Mouse (Mus musculus): ENCODE measurements at regions not wholly inside any gene's neighbourhood (a gene's known extent, or its start where the extent isn't known, plus 50 kb on each side); places are given as distances from the start of the nearest gene placed in this dataset.

DNA sequence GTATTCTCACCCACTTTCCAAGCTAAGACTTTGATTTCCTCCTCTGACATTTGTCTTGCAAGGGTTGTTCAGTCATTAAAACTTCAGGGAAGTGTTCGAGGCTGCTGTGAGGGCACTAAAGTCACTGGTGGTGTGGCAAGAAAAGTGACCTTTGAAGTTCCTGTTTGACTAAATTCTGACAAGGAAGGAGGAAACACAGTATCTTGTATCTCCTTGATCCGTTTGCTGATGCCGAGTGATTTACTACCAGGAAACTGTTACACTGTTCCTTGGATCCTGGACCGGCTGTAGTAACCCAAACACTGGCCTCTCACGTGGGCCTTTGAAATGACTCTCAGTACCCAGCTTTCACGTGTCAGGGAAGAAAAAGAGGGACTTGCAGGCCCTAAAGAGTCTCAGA lies 53.5 kb upstream of the Ralgapa2 start:
- Histone ChIP-seq H3K27ac (replicated peaks; ENCODE audit: insufficient read depth, low read depth, low read length) (no peak overlapping the region), H3K27me3 (ENCODE audit: control insufficient read depth, insufficient read depth, low read length) (no peaks in the 10 kb centered on the region), H3K36me3 (ENCODE audit: control insufficient read depth, insufficient read depth, low read length) (no peaks in the 10 kb centered on the region), H3K9ac (ENCODE audit: low read depth, low read length) (no peak overlapping the region), H3K4me1 (ENCODE audit: control insufficient read depth, insufficient read depth, low read length) (peaks cover 1% of the 10 kb centered on the region; the same call in 1 of the 2 replicates), H3K4me3 (ENCODE audit: insufficient read depth, low read depth, low read length) (no peak overlapping the region), H3K79me2 (ENCODE audit: control insufficient read depth, insufficient read depth, low read length) (no peaks in the 10 kb centered on the region)
- WGBS: 75% methylated on average over 6 of the region's 6 CpGs
- TF ChIP-seq CTCF (IDR thresholded peaks at IDR 0.05; ENCODE audit: low read depth, low read length): no peak
- no peak for TF ChIP-seq POLR2A (IDR thresholded peaks at IDR 0.05; ENCODE audit: extremely low read depth, insufficient read depth, low read length)
- no peak for DNase-seq (ENCODE audit: extremely low read depth, low read depth, low spot score)

DNA sequence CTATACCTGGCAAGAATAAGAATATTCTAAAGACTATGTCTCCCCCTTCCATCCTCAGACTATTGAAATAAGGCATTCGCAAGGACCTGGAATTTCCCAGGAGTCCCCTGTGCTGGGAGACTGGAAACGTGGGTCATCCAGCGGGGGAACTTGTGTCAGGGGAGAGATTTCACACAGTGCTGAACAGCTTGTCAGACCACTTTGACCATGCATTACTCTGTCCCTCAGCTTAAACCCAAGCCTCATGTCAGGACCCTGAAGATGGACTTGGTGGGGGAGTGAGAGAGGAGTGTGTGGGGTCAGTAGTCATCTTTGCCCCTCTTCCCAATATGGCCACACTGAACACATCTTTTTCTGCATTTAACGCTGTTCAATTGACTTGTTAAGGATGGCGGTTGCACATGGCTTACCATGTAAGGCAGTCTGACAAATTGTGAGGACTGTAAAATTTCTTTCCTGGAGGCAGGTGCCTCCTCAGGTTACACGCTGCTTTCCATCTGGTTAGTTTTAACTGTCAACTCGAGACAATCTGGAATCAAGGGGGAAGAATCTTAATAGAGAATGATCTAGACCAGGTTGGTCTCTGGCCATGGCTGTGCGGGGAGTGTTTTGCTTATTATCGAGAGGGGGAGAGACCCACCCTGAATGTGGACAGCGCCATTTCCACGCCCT lies 56.2 kb upstream of the Ralgapa2 start:
- no peak overlapping the region for H3K27ac ChIP-seq (replicated peaks; ENCODE audit: insufficient read depth, low read depth, low read length)

DNA sequence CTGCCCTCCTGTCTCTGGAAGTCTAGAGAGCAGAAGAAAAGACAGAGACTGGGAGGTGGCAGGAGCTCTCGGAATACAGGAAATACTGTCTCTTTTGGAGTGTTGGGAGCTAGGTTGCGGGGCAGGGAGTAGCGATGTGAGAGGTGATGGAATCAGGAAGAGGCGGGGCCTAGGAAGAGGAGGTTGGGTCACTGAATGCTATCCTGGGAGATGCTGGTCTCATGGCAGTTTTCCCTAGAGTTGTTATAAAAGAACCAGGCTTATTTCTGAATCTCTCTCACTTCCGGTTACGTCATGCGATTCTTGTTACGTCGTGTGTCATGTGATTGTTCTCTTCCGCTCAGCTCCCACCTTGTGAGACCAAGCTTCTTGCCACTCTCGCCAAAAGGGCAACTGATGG lies 58.9 kb upstream of the Ralgapa2 start:
- peaks cover 9% of the 10 kb centered on the region for H3K4me1 ChIP-seq (ENCODE audit: control insufficient read depth, insufficient read depth, low read length)
- H3K9ac ChIP-seq (ENCODE audit: low read depth, low read length): no peak overlapping the region
- WGBS: 97% methylated on average over 11 of the region's 11 CpGs
- no peak overlapping the region for H3K27ac ChIP-seq (replicated peaks; ENCODE audit: insufficient read depth, low read depth, low read length)
- no peaks in the 10 kb centered on the region for H3K79me2 ChIP-seq (ENCODE audit: control insufficient read depth, insufficient read depth, low read length)
- H3K4me3 ChIP-seq (ENCODE audit: insufficient read depth, low read depth, low read length): no peak overlapping the region
- H3K36me3 ChIP-seq (ENCODE audit: control insufficient read depth, insufficient read depth, low read length): no peaks in the 10 kb centered on the region
- DNase-seq (ENCODE audit: extremely low read depth, low read depth, low spot score): no peak
- no peaks in the 10 kb centered on the region for H3K27me3 ChIP-seq (ENCODE audit: control insufficient read depth, insufficient read depth, low read length)
- TF ChIP-seq CTCF (IDR thresholded peaks at IDR 0.05; ENCODE audit: low read depth, low read length): no peak
- no peak for TF ChIP-seq POLR2A (IDR thresholded peaks at IDR 0.05; ENCODE audit: extremely low read depth, insufficient read depth, low read length)

More for the DNA sequence above, 56.2 kb upstream of the Ralgapa2 start:
- Histone ChIP-seq H3K9ac (ENCODE audit: low read depth, low read length) (no peak overlapping the region), H3K36me3 (ENCODE audit: control insufficient read depth, insufficient read depth, low read length) (no peaks in the 10 kb centered on the region), H3K79me2 (ENCODE audit: control insufficient read depth, insufficient read depth, low read length) (no peaks in the 10 kb centered on the region), H3K4me3 (ENCODE audit: insufficient read depth, low read depth, low read length) (no peak overlapping the region), H3K27me3 (ENCODE audit: control insufficient read depth, insufficient read depth, low read length) (no peaks in the 10 kb centered on the region), H3K4me1 (ENCODE audit: control insufficient read depth, insufficient read depth, low read length) (no peaks in the 10 kb centered on the region)
- no peak for TF ChIP-seq POLR2A (IDR thresholded peaks at IDR 0.05; ENCODE audit: extremely low read depth, insufficient read depth, low read length)
- no peak for TF ChIP-seq CTCF (IDR thresholded peaks at IDR 0.05; ENCODE audit: low read depth, low read length)
- DNase-seq (ENCODE audit: extremely low read depth, low read depth, low spot score): no peak
- WGBS: 92% methylated on average over 11 of the region's 11 CpGs

DNA sequence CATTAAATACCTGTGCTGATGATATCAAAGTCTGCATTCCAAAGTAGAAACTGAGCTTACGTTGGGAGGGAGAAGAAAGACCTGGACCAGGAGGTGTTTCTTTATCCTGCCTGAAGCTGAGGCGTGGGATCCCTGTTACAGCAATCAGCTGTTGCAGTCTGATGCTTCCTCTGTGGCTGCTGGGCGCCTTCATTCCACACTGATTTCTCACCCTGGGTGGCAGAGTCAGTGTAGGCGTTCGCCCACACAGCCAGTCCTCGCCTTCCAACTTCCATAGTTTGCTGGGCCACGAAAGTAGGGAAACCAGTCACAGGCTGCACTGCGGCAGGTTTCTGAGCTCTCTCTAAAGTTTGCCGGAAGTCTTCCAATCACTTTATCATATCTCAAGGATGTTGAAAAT lies 59.7 kb upstream of the Ralgapa2 start:
- no peaks in the 10 kb centered on the region for H3K27me3 ChIP-seq (ENCODE audit: control insufficient read depth, insufficient read depth, low read length)
- H3K36me3 ChIP-seq (ENCODE audit: control insufficient read depth, insufficient read depth, low read length): no peaks in the 10 kb centered on the region
- no peak overlapping the region for H3K9ac ChIP-seq (ENCODE audit: low read depth, low read length)
- TF ChIP-seq POLR2A (IDR thresholded peaks at IDR 0.05; ENCODE audit: extremely low read depth, insufficient read depth, low read length) (no peak), CTCF (IDR thresholded peaks at IDR 0.05; ENCODE audit: low read depth, low read length) (no peak)
- peaks cover 14% of the 10 kb centered on the region for H3K4me1 ChIP-seq (ENCODE audit: control insufficient read depth, insufficient read depth, low read length)
- no peak overlapping the region for H3K27ac ChIP-seq (replicated peaks; ENCODE audit: insufficient read depth, low read depth, low read length)
- H3K4me3 ChIP-seq (ENCODE audit: insufficient read depth, low read depth, low read length): no peak overlapping the region
- DNase-seq (ENCODE audit: extremely low read depth, low read depth, low spot score): no peak
- 97% methylated on average over 9 of the region's 9 CpGs for WGBS
- no peaks in the 10 kb centered on the region for H3K79me2 ChIP-seq (ENCODE audit: control insufficient read depth, insufficient read depth, low read length)

DNA sequence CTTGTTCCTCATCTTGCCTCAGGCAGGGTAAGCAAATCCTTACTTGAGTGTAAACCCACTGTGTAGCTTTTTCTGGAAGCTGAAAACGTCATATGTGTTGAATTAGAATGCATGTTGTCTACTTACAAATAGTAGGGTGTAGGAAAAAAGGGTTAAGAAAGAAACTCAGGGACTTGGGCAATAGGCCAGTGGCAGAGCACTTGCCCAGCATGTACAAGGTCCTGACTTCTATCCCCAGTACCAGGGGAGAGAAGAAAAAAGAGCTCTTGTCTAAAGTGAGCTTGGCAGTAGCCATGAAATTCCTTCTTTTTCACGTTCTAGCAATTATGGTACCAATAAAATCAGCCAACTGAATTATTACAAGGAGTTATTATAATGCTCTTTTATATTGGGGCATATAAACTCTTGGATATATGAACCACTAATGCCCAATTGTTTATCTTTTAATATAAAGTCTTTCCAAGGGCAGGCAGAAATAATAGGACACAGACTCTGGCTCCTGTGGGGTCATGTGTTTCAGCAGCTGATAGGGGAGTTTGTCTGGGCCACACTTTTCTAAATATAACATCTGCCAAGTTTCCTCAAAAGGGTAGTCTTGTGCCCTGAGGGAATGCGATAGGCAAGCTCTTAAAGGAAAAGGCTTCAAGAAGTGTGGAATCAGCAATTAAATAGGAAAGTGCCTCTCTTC lies 63.6 kb upstream of the Ralgapa2 start:
- peak; percentile 57 for DNase-seq (ENCODE audit: extremely low read depth, low read depth, low spot score)
- TF ChIP-seq POLR2A (IDR thresholded peaks at IDR 0.05; ENCODE audit: extremely low read depth, insufficient read depth, low read length) (no peak), CTCF (IDR thresholded peaks at IDR 0.05; ENCODE audit: low read depth, low read length) (no peak)
- Histone ChIP-seq H3K36me3 (ENCODE audit: control insufficient read depth, insufficient read depth, low read length) (no peaks in the 10 kb centered on the region), H3K79me2 (ENCODE audit: control insufficient read depth, insufficient read depth, low read length) (no peaks in the 10 kb centered on the region), H3K27ac (replicated peaks; ENCODE audit: insufficient read depth, low read depth, low read length) (peak overlapping the region; percentile 90), H3K4me3 (ENCODE audit: insufficient read depth, low read depth, low read length) (no peak overlapping the region), H3K27me3 (ENCODE audit: control insufficient read depth, insufficient read depth, low read length) (no peaks in the 10 kb centered on the region), H3K4me1 (ENCODE audit: control insufficient read depth, insufficient read depth, low read length) (peaks cover 18% of the 10 kb centered on the region), H3K9ac (ENCODE audit: low read depth, low read length) (peak overlapping the region; percentile 53; the same call in 1 of the 2 replicates)
- 20% methylated on average over 3 of the region's 3 CpGs for WGBS
